Mouse (Mus musculus) granulocyte monocyte progenitor cell, adult 5-6 weeks (primary cell): ENCODE results near the gene C1qtnf4. TPM values are rescaled to one million over a fixed set of nuclear protein-coding genes. Genes with fewer than 3 reads are reported as not detected.

Experiments used
- ATAC-seq: replicated peaks from 2 replicates; pipeline ENCODE4 v1.8.0; 2016; ENCODE audit warnings: mild to moderate bottlenecking, moderate TSS enrichment, inconsistent platforms; ENCODE audit not compliant: poor library complexity, severe bottlenecking
- total RNA-seq, 2 experiments: library from RNA; stranded (forward) in 1 of 2; stranded (reverse) in 1 of 2; fragments of 200-712, 200-1000 nt in 1 of 2; fragments of >200 nt in 1 of 2; fragmentation: Nextera tagmentation in 1 of 2; gene quantifications; 2 replicates each; pipeline ENCODE4 v1.2.3; 2014 to 2017

Gene C1qtnf4
- total RNA-seq, 2 experiments from 2014 or later = not detected

DNA sequence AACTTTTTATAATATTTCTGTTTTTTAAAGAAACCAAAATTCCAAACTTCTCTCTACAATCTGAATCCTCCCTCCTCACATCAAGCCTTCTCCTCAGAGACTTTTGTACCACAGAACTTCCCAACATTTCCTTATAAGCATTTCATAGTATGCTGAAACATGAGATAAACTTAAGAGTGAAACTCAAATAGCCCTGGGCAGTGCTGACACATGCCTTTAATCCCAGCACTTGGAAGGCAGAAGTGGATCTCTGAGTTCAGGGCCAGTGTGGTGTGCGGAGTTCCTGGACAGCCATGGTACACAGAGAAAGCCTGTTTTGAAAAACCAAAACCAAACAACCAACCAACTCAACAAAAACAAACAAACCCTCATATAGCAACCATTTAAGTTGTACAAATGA, 35.5 kb downstream of the C1qtnf4 start:
- no peak for ATAC-seq

DNA sequence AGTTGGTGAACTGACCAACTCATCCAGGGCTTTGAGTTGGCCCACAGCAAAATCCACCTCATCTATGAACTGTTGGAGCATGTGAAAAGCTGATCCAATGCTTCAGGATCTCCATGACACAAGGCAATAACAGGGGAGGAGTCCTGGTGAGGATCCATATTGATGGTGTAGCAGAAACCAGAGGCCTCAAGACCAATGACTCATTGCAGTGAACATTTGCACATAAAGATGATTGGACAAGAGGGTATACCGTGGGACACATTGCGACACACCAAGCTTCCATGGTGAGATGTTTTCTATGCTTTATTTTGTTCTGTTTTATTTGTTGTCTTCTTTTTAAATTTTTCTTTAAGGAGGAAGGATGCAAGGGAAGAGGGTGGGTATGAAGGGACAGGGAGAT, 37.0 kb downstream of the C1qtnf4 start:
- peak; percentile 32; the same call in 1 of the 2 replicates for ATAC-seq

DNA sequence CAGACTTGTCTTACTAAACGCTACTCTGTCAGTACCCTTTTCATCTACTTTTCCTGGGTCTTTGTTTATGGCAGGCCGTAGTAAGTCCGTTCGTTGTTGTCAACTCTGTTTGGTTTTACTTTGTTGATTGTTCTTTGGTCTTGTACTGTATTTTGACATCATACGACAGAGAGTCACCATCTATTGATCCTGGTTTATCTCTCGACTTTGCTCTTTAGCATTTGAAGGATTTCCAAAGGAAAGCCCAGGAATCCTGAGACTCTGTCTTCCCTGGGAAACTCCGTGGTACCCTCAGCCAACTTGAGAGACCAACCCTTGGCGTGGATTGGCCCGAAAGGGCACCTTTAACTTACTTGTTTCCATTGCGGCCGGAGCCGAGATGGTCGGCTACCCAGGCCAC, 42.9 kb downstream of the C1qtnf4 start:
- no peak for ATAC-seq

GRCm38 (mm10) chr2:90931829-90932228, 46.2 kb downstream of the C1qtnf4 start:
- ATAC-seq = no peak

- no peak for ATAC-seq
Measured at GRCm38 (mm10) chr2:90932273-90932672, 46.6 kb downstream of the C1qtnf4 start.

DNA sequence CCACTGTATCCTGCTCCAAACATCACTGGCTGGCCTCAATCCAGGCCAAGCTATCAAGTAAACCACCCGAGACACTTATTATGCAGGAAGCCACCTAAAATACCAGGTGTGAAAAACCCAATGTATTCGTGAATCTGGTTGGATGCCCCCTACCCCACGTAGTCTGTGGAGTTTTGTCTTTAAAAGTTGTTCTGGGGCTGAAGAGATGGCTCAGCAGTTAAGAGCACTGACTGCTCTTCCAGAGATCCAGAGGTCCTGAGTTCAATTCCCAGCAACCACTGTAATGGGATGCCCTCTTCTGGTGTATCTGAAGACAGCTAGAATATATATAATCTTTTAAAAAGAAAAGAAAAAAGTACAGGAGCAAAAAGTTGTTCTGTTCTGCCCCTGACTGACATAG, 52.7 kb downstream of the C1qtnf4 start:
- no peak for ATAC-seq

- ATAC-seq = peak; percentile 69
Measured at GRCm38 (mm10) chr2:90939750-90940149, 54.1 kb downstream of the C1qtnf4 start.

Other genes starting within 250 kb of the C1qtnf4 start
- gene Nup160, start 208.6 kb upstream of the C1qtnf4 start, total RNA-seq (2014; fragmentation: Nextera tagmentation) = 54.1 and 69.9 TPM in 2 replicates
- 47.4 and 53.9 TPM in 2 replicates for gene Nup160, start 208.6 kb upstream of the C1qtnf4 start, total RNA-seq (2017)
- 96.3 and 133 TPM in 2 replicates for gene Fnbp4, start 140.5 kb upstream of the C1qtnf4 start, total RNA-seq (2014; fragmentation: Nextera tagmentation)
- gene Fnbp4, start 140.5 kb upstream of the C1qtnf4 start, total RNA-seq (2017) = 139 and 141 TPM in 2 replicates
- gene Agbl2, start 103.1 kb upstream of the C1qtnf4 start, total RNA-seq (2014; fragmentation: Nextera tagmentation) = not detected in 2 replicates
- not detected in 2 replicates for gene Agbl2, start 103.1 kb upstream of the C1qtnf4 start, total RNA-seq (2017)
- 152 and 169 TPM in 2 replicates for gene Mtch2, start 38.7 kb upstream of the C1qtnf4 start, total RNA-seq (2014; fragmentation: Nextera tagmentation)
- 206 and 241 TPM in 2 replicates for gene Mtch2, start 38.7 kb upstream of the C1qtnf4 start, total RNA-seq (2017)
- 14.4 and 16.4 TPM in 2 replicates for gene Kbtbd4, start 18.9 kb downstream of the C1qtnf4 start, total RNA-seq (2014; fragmentation: Nextera tagmentation)
- 18.1 and 26.1 TPM in 2 replicates for gene Kbtbd4, start 18.9 kb downstream of the C1qtnf4 start, total RNA-seq (2017)
- gene Ndufs3, start 19.0 kb downstream of the C1qtnf4 start, total RNA-seq (2014; fragmentation: Nextera tagmentation) = 159 TPM in 2 replicates
- 93.2 and 128 TPM in 2 replicates for gene Ndufs3, start 19.0 kb downstream of the C1qtnf4 start, total RNA-seq (2017)
- 42.2 and 46.0 TPM in 2 replicates for gene Celf1, start 54.5 kb downstream of the C1qtnf4 start, total RNA-seq (2014; fragmentation: Nextera tagmentation)
- gene Celf1, start 54.5 kb downstream of the C1qtnf4 start, total RNA-seq (2017) = 25.2 and 26.5 TPM in 2 replicates
- gene Rapsn, start 149.8 kb downstream of the C1qtnf4 start, total RNA-seq (2014; fragmentation: Nextera tagmentation) = 1.5 and 8.2 TPM in 2 replicates
- gene Rapsn, start 149.8 kb downstream of the C1qtnf4 start, total RNA-seq (2017) = 0.39 TPM in 1 of 2 replicates, not detected in the other
- gene Psmc3, start 168.1 kb downstream of the C1qtnf4 start, total RNA-seq (2014; fragmentation: Nextera tagmentation) = 155 and 159 TPM in 2 replicates
- gene Psmc3, start 168.1 kb downstream of the C1qtnf4 start, total RNA-seq (2017) = 282 TPM in 2 replicates
- gene Slc39a13, start 184.6 kb downstream of the C1qtnf4 start, total RNA-seq (2014; fragmentation: Nextera tagmentation) = 10.0 and 35.1 TPM in 2 replicates
- 4.8 and 9.4 TPM in 2 replicates for gene Slc39a13, start 184.6 kb downstream of the C1qtnf4 start, total RNA-seq (2017)
- gene Spi1, start 196.5 kb downstream of the C1qtnf4 start, total RNA-seq (2014; fragmentation: Nextera tagmentation) = 208 and 244 TPM in 2 replicates
- gene Spi1, start 196.5 kb downstream of the C1qtnf4 start, total RNA-seq (2017) = 114 and 139 TPM in 2 replicates
- 1.5 TPM in 1 of 2 replicates, not detected in the other for gene Mybpc3, start 232.3 kb downstream of the C1qtnf4 start, total RNA-seq (2014; fragmentation: Nextera tagmentation)
- gene Mybpc3, start 232.3 kb downstream of the C1qtnf4 start, total RNA-seq (2017) = 0.62 TPM in 1 of 2 replicates, not detected in the other